Mouse (Mus musculus): ENCODE measurements around the gene Gm5148.

Gm5148 gene

GRCm38 (mm10) chr3:37724171-37724804 lies at the start of gene Gm5148:
Gene Gm5148, minus strand, starts transcription at chr3:37724490.
- peak; percentile 70 to 85 for DNase-seq (ENCODE audit: low spot score in 2 of 2)

DNA sequence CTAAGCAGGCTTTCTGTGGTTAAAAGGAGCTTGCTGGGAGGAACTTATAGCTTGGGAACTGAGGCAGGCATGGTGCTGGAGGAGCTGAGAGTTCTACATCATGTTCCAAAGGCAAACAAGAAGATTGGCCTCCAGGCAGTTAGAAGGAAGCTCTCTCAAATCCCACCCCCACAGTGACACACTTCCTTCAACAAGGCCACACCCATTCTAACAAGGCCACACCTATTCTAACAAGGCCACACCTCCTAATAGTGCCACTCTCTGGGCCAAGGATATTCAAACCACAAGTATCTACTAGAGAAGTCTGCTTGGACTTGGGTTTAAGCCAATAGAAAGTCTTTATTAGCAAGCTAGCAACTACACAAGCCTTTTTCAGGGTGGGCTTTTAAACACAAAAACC lies 46.7 kb upstream of the Gm5148 start:
- DNase-seq (ENCODE audit: low spot score in 2 of 2) = no peak

GRCm38 (mm10) chr3:37769268-37769756 lies 45.0 kb upstream of the Gm5148 start:
- peak in 1 of 2 experiments; percentile 49 for DNase-seq (ENCODE audit: low spot score in 2 of 2)

GRCm38 (mm10) chr3:37767147-37768015 lies 43.1 kb upstream of the Gm5148 start:
- DNase-seq (ENCODE audit: low spot score in 2 of 2) = no peak

GRCm38 (mm10) chr3:37766628-37767027 lies 42.3 kb upstream of the Gm5148 start:
- no peak for DNase-seq (ENCODE audit: low spot score in 2 of 2)

- no peak for DNase-seq (ENCODE audit: low spot score in 2 of 2)
Observed at GRCm38 (mm10) chr3:37765971-37766370, 41.7 kb upstream of the Gm5148 start.

DNA sequence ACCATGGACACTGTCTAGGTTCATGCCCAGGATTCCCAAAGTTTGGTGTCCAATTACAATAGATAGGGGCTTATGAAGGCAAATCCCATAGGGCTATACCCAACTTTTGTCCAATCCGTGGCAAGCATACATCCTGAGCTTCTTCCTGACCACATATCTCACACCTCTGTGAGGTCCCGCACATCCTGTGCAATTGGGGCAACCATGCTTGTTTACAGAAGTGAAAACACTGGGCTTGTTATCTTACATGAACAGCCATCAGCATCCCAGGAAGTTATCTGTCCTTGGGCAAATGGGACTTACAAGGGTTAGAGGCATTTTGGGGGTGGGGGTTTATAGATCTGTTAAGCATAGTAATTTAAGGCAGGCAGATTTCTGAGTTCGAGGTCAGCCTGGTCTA lies 41.0 kb upstream of the Gm5148 start:
- no peak for DNase-seq (ENCODE audit: low spot score in 2 of 2)

DNA sequence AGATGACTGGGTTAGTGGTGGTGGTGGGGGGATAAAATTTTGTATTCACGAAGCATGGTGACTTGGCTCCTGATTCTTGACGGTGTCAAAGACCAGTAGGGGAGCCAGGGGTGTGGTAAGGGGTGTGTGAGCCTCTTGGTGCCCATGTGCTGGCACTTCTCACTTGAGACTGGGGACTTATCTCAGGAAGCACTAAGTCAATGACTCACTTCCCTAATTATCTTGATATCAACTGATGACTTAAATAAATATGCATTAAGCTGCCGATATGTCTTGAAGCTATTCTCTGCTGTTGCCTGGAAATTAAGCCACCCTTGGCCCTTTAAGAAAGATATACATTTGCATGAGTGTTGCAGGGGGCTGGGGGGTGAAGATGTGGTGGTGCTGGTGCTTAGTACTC lies 38.0 kb upstream of the Gm5148 start:
- no peak for DNase-seq (ENCODE audit: low spot score in 2 of 2)

DNA sequence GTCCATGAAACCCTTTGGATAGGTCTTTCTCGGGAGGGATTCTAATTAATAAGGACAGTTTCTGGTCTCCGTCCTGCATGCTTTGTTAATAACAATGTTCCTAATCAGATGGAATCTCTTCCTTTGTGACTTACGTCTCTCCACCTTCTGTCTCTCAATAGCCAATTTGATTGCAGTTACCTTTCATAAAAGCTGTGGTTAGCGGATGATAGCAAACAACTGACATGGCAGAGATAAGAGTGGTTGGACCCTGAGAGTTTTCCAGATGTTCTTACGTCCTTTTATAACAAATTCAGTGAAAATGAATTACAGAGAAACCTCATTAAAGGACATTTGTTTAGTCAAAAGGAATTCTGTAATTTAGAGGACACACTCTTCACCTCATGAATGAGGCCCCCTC lies 37.5 kb upstream of the Gm5148 start:
- DNase-seq (ENCODE audit: low spot score in 2 of 2) = no peak

DNA sequence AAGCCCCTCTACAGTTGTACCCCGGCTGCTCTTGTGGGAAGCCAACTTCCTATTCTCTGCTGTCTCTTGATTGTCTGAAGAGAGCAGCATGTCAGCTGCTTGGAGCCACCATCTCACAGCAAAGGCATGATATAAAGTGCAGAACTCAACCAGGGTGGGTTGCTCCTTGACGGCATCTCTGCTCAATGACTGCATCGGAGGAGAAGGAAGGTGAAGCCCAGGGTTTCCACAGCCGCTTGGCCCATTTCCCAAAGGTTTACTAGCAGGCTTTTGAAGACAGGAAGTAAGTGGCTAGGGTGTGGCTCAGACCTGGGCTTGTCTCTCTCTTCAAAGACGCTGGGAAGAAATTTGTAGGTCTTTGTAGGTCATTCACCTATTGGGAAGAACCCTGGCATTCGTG lies 36.6 kb upstream of the Gm5148 start:
- peak in 1 of 2 experiments; percentile 20 for DNase-seq (ENCODE audit: low spot score in 2 of 2)

DNA sequence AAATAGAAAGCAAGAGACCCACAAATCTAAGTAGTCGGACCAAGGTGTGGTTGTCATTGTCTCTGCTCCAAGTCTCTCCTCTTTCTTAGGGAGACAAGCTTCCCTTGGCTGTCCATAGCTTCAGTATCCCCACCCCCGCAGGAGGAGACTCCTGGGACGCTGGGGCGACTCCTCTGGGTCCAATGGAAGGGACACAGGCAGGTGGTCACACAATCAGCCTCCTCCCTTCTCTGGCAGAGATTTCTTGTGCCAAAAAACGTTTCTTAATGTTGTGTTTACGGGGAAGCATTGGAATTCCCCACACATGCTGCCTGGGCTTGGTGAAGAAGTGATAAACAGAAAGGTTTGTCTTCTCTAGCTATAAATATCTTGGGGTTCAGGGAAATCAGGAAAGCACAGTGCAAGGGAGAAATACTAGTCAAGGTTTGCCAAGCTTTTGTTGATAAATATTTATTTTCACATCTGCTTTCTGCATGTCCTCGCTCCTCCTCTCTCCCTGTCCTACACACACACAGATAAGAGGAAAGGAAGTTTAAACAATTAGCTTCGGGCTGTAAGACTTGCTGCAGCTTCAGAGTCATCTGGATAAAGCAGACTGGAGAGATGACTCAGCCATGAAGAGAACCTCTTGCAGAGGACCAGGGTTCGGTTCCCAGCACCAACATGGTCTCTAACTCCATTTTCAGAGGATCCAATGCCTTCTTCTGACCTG lies 34.5 kb upstream of the Gm5148 start:
- DNase-seq (ENCODE audit: low spot score in 2 of 2) = peak in 1 of 2 experiments; percentile 19

DNA sequence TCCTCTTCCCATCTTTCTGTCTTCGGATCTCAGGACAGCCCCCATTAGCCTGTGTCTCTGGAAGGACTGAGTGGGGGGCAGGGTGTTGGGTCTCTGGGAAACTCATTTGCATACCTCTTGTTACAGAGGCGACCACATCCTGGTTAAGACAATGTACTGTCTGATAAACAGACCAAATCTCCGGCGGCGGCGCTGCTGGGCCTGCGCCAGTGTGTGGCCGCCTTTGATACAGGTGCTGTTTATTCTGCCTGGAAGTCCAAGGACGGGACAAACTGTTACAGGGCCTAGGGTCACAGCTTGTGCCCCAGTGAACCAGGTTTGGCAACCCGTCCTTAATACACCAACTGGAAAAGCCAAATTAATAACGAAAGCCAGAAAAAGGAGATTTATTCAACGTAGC lies 33.8 kb upstream of the Gm5148 start:
- peak in 1 of 2 experiments; percentile 43 for DNase-seq (ENCODE audit: low spot score in 2 of 2)

DNA sequence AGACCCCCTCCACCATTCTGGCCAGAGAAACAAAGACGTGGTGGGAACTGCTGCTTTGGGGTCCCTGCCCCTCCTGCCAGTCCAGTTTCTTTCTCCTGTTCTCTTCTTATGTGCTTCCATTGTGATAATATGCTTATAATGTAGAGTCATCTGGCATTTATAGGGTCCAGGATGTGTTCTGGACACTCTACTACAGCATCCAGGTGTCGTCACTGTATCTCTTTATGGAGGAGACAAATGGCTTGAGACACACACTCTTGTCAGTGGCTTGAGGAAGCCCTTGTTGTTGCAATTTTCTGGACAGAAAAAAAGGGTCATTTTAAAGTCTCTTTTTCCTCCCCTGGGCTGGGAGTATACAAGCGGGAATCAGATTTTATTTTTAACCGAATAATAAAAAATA lies 33.3 kb upstream of the Gm5148 start:
- no peak for DNase-seq (ENCODE audit: low spot score in 2 of 2)

GRCm38 (mm10) chr3:37756005-37756404 lies 31.7 kb upstream of the Gm5148 start:
- no peak for DNase-seq (ENCODE audit: low spot score in 2 of 2)

- no peak for DNase-seq (ENCODE audit: low spot score in 2 of 2)
Observed at GRCm38 (mm10) chr3:37754639-37755038, 30.3 kb upstream of the Gm5148 start.

- DNase-seq (ENCODE audit: low spot score in 2 of 2) = no peak
Observed at GRCm38 (mm10) chr3:37753148-37753547, 28.9 kb upstream of the Gm5148 start.

DNA sequence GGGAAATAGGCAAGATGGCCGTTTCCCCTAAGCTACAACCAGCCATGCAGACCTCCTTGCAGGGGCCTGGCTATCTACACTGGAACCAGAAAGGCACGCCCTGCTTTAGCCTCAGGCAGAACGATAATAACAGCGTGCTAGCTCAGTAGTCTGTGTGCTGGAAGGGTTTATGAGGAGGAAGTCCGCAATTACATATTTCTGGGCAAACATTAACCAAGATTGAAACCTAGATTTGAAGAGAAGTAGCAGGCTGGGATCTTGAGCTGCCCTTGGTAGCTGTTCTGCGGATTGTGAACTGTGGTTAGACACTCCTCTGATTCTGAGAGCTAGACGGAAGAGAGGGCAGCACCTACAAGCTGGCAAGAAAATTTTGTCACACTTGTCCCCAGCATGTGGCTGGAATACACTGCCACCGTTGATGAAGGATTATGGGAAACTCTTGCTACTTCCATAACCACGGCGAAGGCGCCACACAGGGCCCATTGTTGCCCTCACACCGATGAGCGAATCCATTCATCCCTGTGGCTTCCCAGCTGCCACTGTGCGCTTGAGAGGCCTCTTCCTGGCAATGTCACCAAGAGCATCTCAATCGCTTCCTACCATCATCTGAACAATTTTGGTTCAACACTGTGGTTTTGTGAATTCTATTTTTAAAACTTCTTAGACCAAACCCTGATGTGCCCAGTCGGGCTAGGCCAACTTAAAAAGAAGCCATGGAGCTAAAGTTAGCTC lies 23.9 kb upstream of the Gm5148 start:
- DNase-seq (ENCODE audit: low spot score in 2 of 2) = peak in 1 of 2 experiments; percentile 50

DNA sequence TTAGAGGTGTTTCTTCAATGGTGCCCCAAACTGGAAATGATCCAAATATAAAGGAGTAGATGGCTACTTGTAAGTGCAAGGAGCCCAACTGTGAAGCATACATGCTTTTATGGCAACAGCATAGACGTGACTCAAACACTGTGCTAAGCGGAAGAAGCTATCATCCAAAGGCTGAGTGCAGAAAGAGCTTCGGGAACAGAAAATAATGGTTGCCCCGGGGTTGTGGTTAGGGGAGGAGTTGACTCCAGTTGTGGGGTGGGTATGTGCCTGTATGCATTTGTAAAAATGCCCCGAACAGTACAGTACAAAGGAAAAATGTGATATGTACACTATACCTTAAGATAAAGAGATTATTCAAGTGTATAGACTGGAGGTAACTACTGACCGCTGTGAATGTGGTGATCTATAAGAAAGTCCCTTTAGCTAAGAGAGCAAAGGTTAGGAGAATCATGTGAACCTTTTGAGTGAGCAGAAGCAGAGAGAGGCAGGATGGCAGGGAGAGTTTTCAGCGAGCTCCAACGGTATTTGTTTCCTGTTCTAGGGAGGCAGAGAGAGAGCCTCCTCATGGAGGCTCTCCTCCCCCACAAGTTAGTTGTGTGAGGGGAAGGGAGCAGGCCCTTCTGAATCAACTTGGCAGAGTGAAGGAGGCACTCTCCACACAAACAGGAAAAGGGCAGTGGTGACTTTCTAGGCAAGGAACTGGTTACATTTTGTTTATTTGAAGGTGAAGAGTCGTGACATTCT lies 23.1 kb upstream of the Gm5148 start:
- DNase-seq (ENCODE audit: low spot score in 2 of 2) = no peak

DNA sequence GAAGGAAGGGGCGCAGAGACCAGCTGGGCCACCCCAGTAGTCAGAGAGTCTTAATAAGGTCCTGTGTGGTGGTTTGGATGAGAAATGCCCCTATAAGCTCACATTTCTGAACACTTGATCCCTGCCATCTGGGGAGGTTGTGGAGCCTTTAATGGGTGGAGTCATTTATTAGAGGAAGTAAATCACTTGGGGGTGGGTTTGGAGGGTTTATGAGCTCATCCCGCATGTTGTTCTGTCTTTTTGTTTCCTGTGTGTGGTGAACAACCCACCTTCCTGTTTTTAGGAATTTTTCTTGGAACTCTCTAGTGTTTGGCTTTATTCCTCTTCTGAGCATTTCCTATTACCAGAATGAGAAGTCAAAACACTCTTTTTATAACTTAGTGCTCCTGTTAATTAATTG lies 19.8 kb upstream of the Gm5148 start:
- no peak for DNase-seq (ENCODE audit: low spot score in 2 of 2)

DNA sequence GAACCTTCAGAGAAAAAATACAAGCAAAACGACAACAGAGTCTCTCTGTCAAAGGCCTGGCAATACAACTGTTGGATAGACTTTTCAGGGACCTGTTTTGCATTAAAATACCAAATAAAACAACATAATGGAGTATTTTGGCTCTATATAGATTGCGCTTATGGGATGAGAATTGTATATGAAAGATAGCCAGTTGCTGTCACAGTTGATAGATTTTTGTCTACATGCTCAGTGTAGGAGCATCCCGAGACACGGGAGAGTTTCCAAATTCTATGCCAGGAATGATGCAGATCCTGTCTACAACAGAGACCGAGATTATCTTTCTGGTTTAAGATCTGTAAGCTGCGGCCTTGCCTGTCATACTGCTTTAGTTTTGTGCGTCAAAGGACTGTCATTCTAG lies 15.7 kb upstream of the Gm5148 start:
- no peak for DNase-seq (ENCODE audit: low spot score in 2 of 2)
